Comparison of ENCODE assay signal across 20 mouse cellular contexts in genomic region chr12:78897861-78898260, GRCm38 (mm10). TPM values are rescaled to one million over a fixed set of nuclear protein-coding genes. Genes with fewer than 3 reads are reported as not detected.
DNase-seq lines count a peak whose midpoint lies in the region; ATAC-seq and TF ChIP-seq lines count a peak whose summit lies in the region.
"Had no signal": no experiment of that assay in that cellular context is flagged by ENCODE, and none has a peak within 500 bp of the region (broad histone marks: within the 10 kb centered on the region; RNA-seq: fewer than 3 reads in every experiment).

No protein-coding gene starts in this region.

- H3K9me3 ChIP-seq in midbrain, embryonic 11.5 days (ENCODE audit: control insufficient read depth, low read length), result no peaks in the 10 kb centered on the region
- no peaks in the 10 kb centered on the region for H3K9me3 ChIP-seq in midbrain, embryonic 14.5 days (ENCODE audit: control insufficient read depth, low read length)
- H3K9me3 ChIP-seq in hindbrain, postnatal 0 days (ENCODE audit: low read length), result no peaks in the 10 kb centered on the region
- H3K9me3 ChIP-seq: embryonic facial prominence, embryonic 10.5 days; embryonic facial prominence, embryonic 12.5 days; forebrain, embryonic 13.5 days; forebrain, embryonic 15.5 days had no signal

- TF ChIP-seq CTCF in thymus, adult 2 months (IDR thresholded peaks at IDR 0.05; ENCODE audit: borderline replicate concordance, control insufficient read depth, extremely low read depth, insufficient read depth, low read length, poor library complexity), result no peak
- TF ChIP-seq CTCF in hindbrain, postnatal 0 days (IDR thresholded peaks at IDR 0.05; ENCODE audit: low read depth), result no peak

- TF ChIP-seq POLR2A in thymus, adult 2 months (IDR thresholded peaks at IDR 0.05; ENCODE audit: control insufficient read depth, extremely low read depth, insufficient read depth, low read length, poor library complexity), result no peak

- peak; percentile 70 for DNase-seq in heart, adult 11 months
- DNase-seq in heart, adult 18-20 months, result no peak
- peak; percentile 17 for DNase-seq in midbrain, embryonic 11.5 days (ENCODE audit: low spot score, missing footprints)
- no peak for DNase-seq in midbrain, embryonic 14.5 days
- no peak for DNase-seq in thymus, adult 2 months
- DNase-seq in hindbrain, postnatal 0 days (ENCODE audit: low spot score), result no peak
- DNase-seq: adrenal gland, adult 2 months; adrenal gland, postnatal 10 days; adrenal gland, postnatal 25 days; cerebellum, adult 11 months; cerebellum, adult 18-20 months; cerebellum, adult 8-10 months; cerebellum, adult 9-11 months; cerebellum, postnatal 14 days; cerebellum, postnatal 36 days had no signal

- no peak overlapping the region for H3K27ac ChIP-seq in midbrain, embryonic 11.5 days (ENCODE audit: low read depth, low read length)
- no peak overlapping the region for H3K27ac ChIP-seq in midbrain, embryonic 14.5 days (replicated peaks; ENCODE audit: low read depth, low read length)
- H3K27ac ChIP-seq in thymus, adult 2 months (ENCODE audit: control insufficient read depth, insufficient read depth, low read length), result no peak overlapping the region
- H3K27ac ChIP-seq in hindbrain, postnatal 0 days, result no peak overlapping the region
- H3K27ac ChIP-seq: embryonic facial prominence, embryonic 10.5 days; embryonic facial prominence, embryonic 12.5 days; forebrain, embryonic 13.5 days; forebrain, embryonic 15.5 days had no signal

- no peak overlapping the region for H3K4me3 ChIP-seq in midbrain, embryonic 11.5 days (ENCODE audit: low read depth, low read length)
- H3K4me3 ChIP-seq in midbrain, embryonic 14.5 days (replicated peaks; ENCODE audit: low read depth, low read length), result no peak overlapping the region
- H3K4me3 ChIP-seq in thymus, adult 2 months (ENCODE audit: control insufficient read depth, insufficient read depth, low read length), result no peak overlapping the region
- H3K4me3 ChIP-seq in hindbrain, postnatal 0 days (ENCODE audit: low read length), result no peak overlapping the region
- H3K4me3 ChIP-seq: embryonic facial prominence, embryonic 10.5 days; embryonic facial prominence, embryonic 12.5 days; forebrain, embryonic 13.5 days; forebrain, embryonic 15.5 days had no signal

- H3K36me3 ChIP-seq in midbrain, embryonic 11.5 days (ENCODE audit: control insufficient read depth, insufficient read depth, low read length), result no peaks in the 10 kb centered on the region
- H3K36me3 ChIP-seq in midbrain, embryonic 14.5 days (ENCODE audit: control insufficient read depth, insufficient read depth, low read length), result no peaks in the 10 kb centered on the region
- no peaks in the 10 kb centered on the region for H3K36me3 ChIP-seq in thymus, adult 2 months (ENCODE audit: control insufficient read depth, insufficient read depth, low read length)
- H3K36me3 ChIP-seq in hindbrain, postnatal 0 days (ENCODE audit: insufficient read depth, low read length), result no peaks in the 10 kb centered on the region
- H3K36me3 ChIP-seq: embryonic facial prominence, embryonic 10.5 days; embryonic facial prominence, embryonic 12.5 days; forebrain, embryonic 15.5 days had no signal

- no peak overlapping the region for H3K4me2 ChIP-seq in midbrain, embryonic 11.5 days
- H3K4me2 ChIP-seq in midbrain, embryonic 14.5 days (ENCODE audit: low read length), result no peak overlapping the region
- no peak overlapping the region for H3K4me2 ChIP-seq in hindbrain, postnatal 0 days (ENCODE audit: low read depth, low read length)
- H3K4me2 ChIP-seq: embryonic facial prominence, embryonic 12.5 days; forebrain, embryonic 13.5 days; forebrain, embryonic 15.5 days had no signal

- ATAC-seq in midbrain, embryonic 11.5 days (ENCODE audit: low FRiP score), result no peak
- no peak for ATAC-seq in midbrain, embryonic 14.5 days (ENCODE audit: low FRiP score, low TSS enrichment)
- ATAC-seq in granulocyte monocyte progenitor cell, adult 5-6 weeks (replicated peaks; ENCODE audit: poor library complexity, severe bottlenecking), result peak; percentile 54
- no peak for ATAC-seq in hindbrain, postnatal 0 days
- ATAC-seq: forebrain, embryonic 13.5 days; forebrain, embryonic 15.5 days had no signal

- 96% methylated on average over 1 of the region's 1 CpGs for WGBS in midbrain, embryonic 11.5 days
- 95% methylated on average over 1 of the region's 1 CpGs for WGBS in midbrain, embryonic 14.5 days
- WGBS in thymus, adult 2 months, result 68% methylated on average over 1 of the region's 1 CpGs
- 93% methylated on average over 1 of the region's 1 CpGs for WGBS in hindbrain, postnatal 0 days

- no peaks in the 10 kb centered on the region for H3K4me1 ChIP-seq in midbrain, embryonic 11.5 days (ENCODE audit: control insufficient read depth, insufficient read depth, low read length)
- no peaks in the 10 kb centered on the region for H3K4me1 ChIP-seq in midbrain, embryonic 14.5 days (ENCODE audit: control insufficient read depth, insufficient read depth, low read length)
- H3K4me1 ChIP-seq in thymus, adult 2 months (replicated peaks; ENCODE audit: control insufficient read depth, insufficient read depth, low read length), result no peaks in the 10 kb centered on the region; the same call in 1 of the 2 replicates
- H3K4me1 ChIP-seq in hindbrain, postnatal 0 days (ENCODE audit: insufficient read depth, low read length), result no peaks in the 10 kb centered on the region
- H3K4me1 ChIP-seq: embryonic facial prominence, embryonic 10.5 days; embryonic facial prominence, embryonic 12.5 days; forebrain, embryonic 13.5 days; forebrain, embryonic 15.5 days had no signal

- no peak overlapping the region for H3K9ac ChIP-seq in midbrain, embryonic 11.5 days (ENCODE audit: low read length)
- H3K9ac ChIP-seq in midbrain, embryonic 14.5 days (replicated peaks; ENCODE audit: low read length), result no peak overlapping the region
- H3K9ac ChIP-seq in hindbrain, postnatal 0 days (replicated peaks; ENCODE audit: low read length), result no peak overlapping the region
- H3K9ac ChIP-seq: embryonic facial prominence, embryonic 12.5 days; forebrain, embryonic 13.5 days; forebrain, embryonic 15.5 days had no signal

- no peaks in the 10 kb centered on the region for H3K27me3 ChIP-seq in midbrain, embryonic 11.5 days (ENCODE audit: control insufficient read depth, insufficient read depth, low read length)
- H3K27me3 ChIP-seq in midbrain, embryonic 14.5 days (ENCODE audit: control insufficient read depth, insufficient read depth, low read length), result no peaks in the 10 kb centered on the region
- no peaks in the 10 kb centered on the region for H3K27me3 ChIP-seq in thymus, adult 2 months (ENCODE audit: control insufficient read depth, insufficient read depth, low read length)
- H3K27me3 ChIP-seq in hindbrain, postnatal 0 days (ENCODE audit: insufficient read depth, low read length), result no peaks in the 10 kb centered on the region
- H3K27me3 ChIP-seq: embryonic facial prominence, embryonic 12.5 days; forebrain, embryonic 13.5 days; forebrain, embryonic 15.5 days had no signal

RNA-seq across cellular contexts. Expression of gene Plek2, which starts 8.9 kb away (rescaled TPM):
- total RNA-seq in heart, adult 18-20 months (2021), result under 1 TPM; 0.17 to 0.46 TPM
- 2.9 and 3.9 TPM in 2 replicates for polyA plus RNA-seq in midbrain, embryonic 11.5 days (2014; fragmentation: Nextera tagmentation; extraction: Ambion mirVana)
- polyA plus RNA-seq in midbrain, embryonic 14.5 days (2014; fragmentation: Nextera tagmentation; extraction: Ambion mirVana), result 0.92 and 1.3 TPM in 2 replicates
- total RNA-seq in granulocyte monocyte progenitor cell, adult 5-6 weeks (2014; fragmentation: Nextera tagmentation), result not detected in 2 replicates
- 0.10 TPM in 1 of 2 replicates, not detected in the other for total RNA-seq in granulocyte monocyte progenitor cell, adult 5-6 weeks (2017)
- 1.4 and 1.9 TPM in 2 replicates for polyA plus RNA-seq in thymus, adult 2 months (2012; rRNA removed)
- total RNA-seq in hindbrain, postnatal 0 days (2014; rRNA removed), result 1.2 and 1.9 TPM in 2 replicates
- 2.4 and 2.7 TPM in 2 replicates for polyA plus RNA-seq in hindbrain, postnatal 0 days (2015; fragmentation: Nextera tagmentation; extraction: Ambion mirVana)
- total RNA-seq: adrenal gland, postnatal 25 days had no signal
- polyA plus RNA-seq: adrenal gland, adult 2 months had no signal

RNA-seq across cellular contexts. Expression of gene Eif2s1, which starts 36.2 kb away (rescaled TPM):
- total RNA-seq in heart, adult 18-20 months (2021), result 10 to 100 TPM; 48.4 to 54.6 TPM
- 249 and 250 TPM in 2 replicates for polyA plus RNA-seq in midbrain, embryonic 11.5 days (2014; fragmentation: Nextera tagmentation; extraction: Ambion mirVana)
- polyA plus RNA-seq in midbrain, embryonic 14.5 days (2014; fragmentation: Nextera tagmentation; extraction: Ambion mirVana), result 132 and 143 TPM in 2 replicates
- total RNA-seq in granulocyte monocyte progenitor cell, adult 5-6 weeks (2014; fragmentation: Nextera tagmentation), result 95.3 and 112 TPM in 2 replicates
- 130 and 136 TPM in 2 replicates for total RNA-seq in granulocyte monocyte progenitor cell, adult 5-6 weeks (2017)
- polyA plus RNA-seq in thymus, adult 2 months (2012; rRNA removed), result 15.9 and 20.8 TPM in 2 replicates
- total RNA-seq in hindbrain, postnatal 0 days (2014; rRNA removed), result 29.4 and 32.6 TPM in 2 replicates
- 92.0 and 98.3 TPM in 2 replicates for polyA plus RNA-seq in hindbrain, postnatal 0 days (2015; fragmentation: Nextera tagmentation; extraction: Ambion mirVana)

RNA-seq across cellular contexts. Expression of gene Atp6v1d, which starts 36.4 kb away (rescaled TPM):
- 10 to 100 TPM; 82.5 to 86.7 TPM for total RNA-seq in heart, adult 18-20 months (2021)
- 106 and 122 TPM in 2 replicates for polyA plus RNA-seq in midbrain, embryonic 11.5 days (2014; fragmentation: Nextera tagmentation; extraction: Ambion mirVana)
- 141 and 165 TPM in 2 replicates for polyA plus RNA-seq in midbrain, embryonic 14.5 days (2014; fragmentation: Nextera tagmentation; extraction: Ambion mirVana)
- total RNA-seq in granulocyte monocyte progenitor cell, adult 5-6 weeks (2014; fragmentation: Nextera tagmentation), result 47.8 and 57.0 TPM in 2 replicates
- 35.2 and 45.5 TPM in 2 replicates for total RNA-seq in granulocyte monocyte progenitor cell, adult 5-6 weeks (2017)
- 19.0 and 28.1 TPM in 2 replicates for polyA plus RNA-seq in thymus, adult 2 months (2012; rRNA removed)
- 54.3 and 55.5 TPM in 2 replicates for total RNA-seq in hindbrain, postnatal 0 days (2014; rRNA removed)
- polyA plus RNA-seq in hindbrain, postnatal 0 days (2015; fragmentation: Nextera tagmentation; extraction: Ambion mirVana), result 149 and 161 TPM in 2 replicates

Comparison
In these comparisons a context has a peak if more than half of its experiments do, and no peak if none do; other contexts are left out.
1. DNase-seq: peak in heart, adult 11 months (single experiment) and midbrain, embryonic 11.5 days (single experiment); none in heart, adult 18-20 months (0 of 2), midbrain, embryonic 14.5 days (single experiment), thymus, adult 2 months (single experiment) and hindbrain, postnatal 0 days (single experiment).